Mouse (Mus musculus): Measurements from ENCODE around the gene Mrpl40.

The Mrpl40 gene

GRCm38 (mm10) chr16:18828630-18829029 lies 48.0 kb downstream of the Mrpl40 start:
- no peak for DNase-seq (ENCODE audit: low spot score)

- DNase-seq (ENCODE audit: low spot score): no peak
Observed at GRCm38 (mm10) chr16:18822925-18823324, 53.7 kb downstream of the Mrpl40 start.

GRCm38 (mm10) chr16:18822356-18822755 lies 54.3 kb downstream of the Mrpl40 start:
- no peak for DNase-seq (ENCODE audit: low spot score)
